Mouse (Mus musculus) liver, embryonic 12.5 days (tissue): ENCODE results near the gene Ly9. TPM values are rescaled to one million over a fixed set of nuclear protein-coding genes. Genes with fewer than 3 reads are reported as not detected.

Experiments used
- ATAC-seq: fragments of 200-750 bp; cut with Nextera tagmentation; 2 replicates; pipeline ENCODE4 v1.8.0; 2017; ENCODE audit warnings: moderate number of reproducible peaks, mild to moderate bottlenecking, moderate library complexity
- H3K27ac ChIP-seq: fragments of 300-500 bp; sonication (generic); 2 replicates; pipeline ENCODE4 v1.5.1; 2016; ENCODE audit warnings: mild to moderate bottlenecking
- H3K27me3 ChIP-seq: fragments of 300-500 bp; sonication (generic); replicated peaks from 2 replicates; pipeline ENCODE4 v1.6.1; 2016; ENCODE audit warnings: mild to moderate bottlenecking, moderate library complexity
- H3K36me3 ChIP-seq: fragments of 300-500 bp; sonication (generic); 2 replicates; pipeline ENCODE4 v1.6.1; 2016; ENCODE audit warnings: mild to moderate bottlenecking, moderate library complexity
- H3K4me1 ChIP-seq: fragments of 300-500 bp; sonication (generic); 2 replicates; pipeline ENCODE4 v1.6.1; 2016
- H3K4me2 ChIP-seq: fragments of 300-500 bp; sonication (generic); 2 replicates; pipeline ENCODE4 v1.6.1; 2016; ENCODE audit warnings: mild to moderate bottlenecking, moderate library complexity
- H3K4me3 ChIP-seq: fragments of 300-500 bp; sonication (generic); 2 replicates; pipeline ENCODE4 v1.5.1; 2016; ENCODE audit warnings: mild to moderate bottlenecking, moderate library complexity
- H3K9ac ChIP-seq: fragments of 300-500 bp; sonication (generic); 2 replicates; pipeline ENCODE4 v1.6.1; 2016; ENCODE audit warnings: mild to moderate bottlenecking, moderate library complexity
- H3K9me3 ChIP-seq: fragments of 300-500 bp; sonication (generic); replicated peaks from 2 replicates; pipeline ENCODE4 v1.6.1; 2016; ENCODE audit warnings: mild to moderate bottlenecking, moderate library complexity
- WGBS: fragments of 180-500 bp; shearing (Covaris S2); methylation state at CpG from one replicate; pipeline ENCODE4 v1.1.7; 2016; ENCODE audit not compliant: insufficient replicate concordance; 5-methylcytosine and 5-hydroxymethylcytosine counted together
- polyA plus RNA-seq: library from polyadenylated mRNA; unstranded; fragments of >200 nt; fragmentation: Nextera tagmentation; extraction: Ambion mirVana; gene quantifications from 2 replicates; pipeline ENCODE4 v1.2.1, GENCODE M21; 2016

Gene Ly9
- polyA plus RNA-seq, 1 experiment from 2014 or later = 0.41 TPM

- Histone ChIP-seq H3K27me3 (no peaks in the 10 kb centered on the region), H3K9me3 (no peaks in the 10 kb centered on the region), H3K4me3 (no peak overlapping the region), H3K9ac (no peak overlapping the region), H3K27ac (no peak overlapping the region), H3K36me3 (no peaks in the 10 kb centered on the region), H3K4me2 (no peak overlapping the region), H3K4me1 (no peaks in the 10 kb centered on the region)
- ATAC-seq = no peak
- WGBS = 63% methylated on average over 7 of the region's 7 CpGs
Observed at GRCm38 (mm10) chr1:171577168-171577567, 30.0 kb downstream of the Ly9 start.

- no peak for ATAC-seq
- H3K4me3 ChIP-seq = no peak overlapping the region
Observed at GRCm38 (mm10) chr1:171568436-171568835, 38.8 kb downstream of the Ly9 start.

GRCm38 (mm10) chr1:171566777-171567176, 40.4 kb downstream of the Ly9 start:
- no peaks in the 10 kb centered on the region for H3K9me3 ChIP-seq
- H3K27ac ChIP-seq = no peak overlapping the region
- 19% methylated on average over 8 of the region's 8 CpGs for WGBS
- no peak for ATAC-seq
- no peaks in the 10 kb centered on the region for H3K27me3 ChIP-seq
- peaks cover 9% of the 10 kb centered on the region for H3K4me1 ChIP-seq
- H3K4me3 ChIP-seq = no peak overlapping the region
- H3K4me2 ChIP-seq = no peak overlapping the region
- no peak overlapping the region for H3K9ac ChIP-seq
- no peaks in the 10 kb centered on the region for H3K36me3 ChIP-seq

More at GRCm38 (mm10) chr1:171568436-171568835, 38.8 kb downstream of the Ly9 start:
- Histone ChIP-seq H3K27me3 (no peaks in the 10 kb centered on the region), H3K9me3 (no peaks in the 10 kb centered on the region), H3K36me3 (no peaks in the 10 kb centered on the region), H3K4me1 (peaks cover 9% of the 10 kb centered on the region), H3K27ac (no peak overlapping the region), H3K9ac (no peak overlapping the region), H3K4me2 (no peak overlapping the region)
- WGBS = 66% methylated on average over 2 of the region's 2 CpGs

DNA sequence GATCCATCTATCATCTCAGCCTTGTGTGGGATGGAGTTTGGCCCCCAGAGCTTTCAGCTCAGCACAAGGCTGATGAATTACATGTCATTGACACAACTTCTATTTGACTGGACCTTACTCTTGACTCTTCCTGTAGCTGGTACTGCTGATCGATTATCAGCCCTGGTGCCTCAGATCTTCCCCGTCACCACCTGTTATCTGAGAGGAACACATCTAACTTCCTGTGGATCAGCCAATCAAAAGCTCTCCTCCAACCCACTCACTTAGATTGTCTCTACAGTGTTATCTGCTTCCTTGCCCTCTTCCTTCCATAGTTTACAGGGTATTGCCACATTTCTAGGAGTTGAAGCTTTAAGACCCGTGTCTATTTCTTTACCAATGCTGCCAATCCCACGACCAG, 41.3 kb downstream of the Ly9 start:
- H3K4me2 ChIP-seq = no peak overlapping the region
- 9% methylated on average over 4 of the region's 4 CpGs for WGBS
- ATAC-seq = 0 out of 2 replicates have a peak, but pooled peaks have one; percentile 25

GRCm38 (mm10) chr1:171564247-171564646, 43.0 kb downstream of the Ly9 start:
- H3K4me3 ChIP-seq = no peak overlapping the region
- peaks cover 17% of the 10 kb centered on the region for H3K4me1 ChIP-seq
- no peak overlapping the region for H3K27ac ChIP-seq
- no peaks in the 10 kb centered on the region for H3K9me3 ChIP-seq
- ATAC-seq = 0 out of 2 replicates have a peak, but pooled peaks have one; percentile 55
- H3K36me3 ChIP-seq = no peaks in the 10 kb centered on the region
- WGBS = 54% methylated on average over 3 of the region's 3 CpGs
- H3K9ac ChIP-seq = no peak overlapping the region
- no peak overlapping the region for H3K4me2 ChIP-seq
- H3K27me3 ChIP-seq = no peaks in the 10 kb centered on the region

More for the DNA sequence above, 41.3 kb downstream of the Ly9 start:
- H3K27ac ChIP-seq = no peak overlapping the region
- H3K9me3 ChIP-seq = no peaks in the 10 kb centered on the region
- H3K4me3 ChIP-seq = no peak overlapping the region
- no peaks in the 10 kb centered on the region for H3K36me3 ChIP-seq
- peaks cover 9% of the 10 kb centered on the region for H3K4me1 ChIP-seq
- no peaks in the 10 kb centered on the region for H3K27me3 ChIP-seq
- no peak overlapping the region for H3K9ac ChIP-seq

DNA sequence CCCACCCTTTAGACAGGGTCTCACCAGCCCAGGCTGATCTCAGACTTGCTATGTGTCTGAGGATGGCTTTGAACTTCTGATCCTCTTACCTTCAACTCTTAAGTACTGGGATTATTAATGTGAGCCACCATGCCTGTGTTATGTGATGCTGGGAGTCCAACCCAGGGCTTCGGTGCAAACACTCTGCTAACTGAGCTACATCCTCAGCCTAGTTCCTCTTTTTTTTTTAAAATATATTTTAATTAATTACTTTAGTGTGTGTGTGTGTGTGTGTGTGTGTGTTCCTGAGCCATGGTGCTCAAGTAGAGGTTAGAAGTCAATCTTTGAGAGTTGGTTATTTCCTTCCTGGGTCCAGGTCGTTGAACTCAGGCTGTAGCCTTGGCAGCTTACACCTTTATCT, 44.2 kb downstream of the Ly9 start:
- Histone ChIP-seq H3K4me2 (no peak overlapping the region), H3K9ac (no peak overlapping the region), H3K36me3 (no peaks in the 10 kb centered on the region), H3K4me1 (peaks cover 17% of the 10 kb centered on the region), H3K9me3 (no peaks in the 10 kb centered on the region), H3K4me3 (no peak overlapping the region), H3K27ac (no peak overlapping the region), H3K27me3 (no peaks in the 10 kb centered on the region)
- WGBS = 36% methylated on average over 2 of the region's 2 CpGs
- ATAC-seq = no peak

DNA sequence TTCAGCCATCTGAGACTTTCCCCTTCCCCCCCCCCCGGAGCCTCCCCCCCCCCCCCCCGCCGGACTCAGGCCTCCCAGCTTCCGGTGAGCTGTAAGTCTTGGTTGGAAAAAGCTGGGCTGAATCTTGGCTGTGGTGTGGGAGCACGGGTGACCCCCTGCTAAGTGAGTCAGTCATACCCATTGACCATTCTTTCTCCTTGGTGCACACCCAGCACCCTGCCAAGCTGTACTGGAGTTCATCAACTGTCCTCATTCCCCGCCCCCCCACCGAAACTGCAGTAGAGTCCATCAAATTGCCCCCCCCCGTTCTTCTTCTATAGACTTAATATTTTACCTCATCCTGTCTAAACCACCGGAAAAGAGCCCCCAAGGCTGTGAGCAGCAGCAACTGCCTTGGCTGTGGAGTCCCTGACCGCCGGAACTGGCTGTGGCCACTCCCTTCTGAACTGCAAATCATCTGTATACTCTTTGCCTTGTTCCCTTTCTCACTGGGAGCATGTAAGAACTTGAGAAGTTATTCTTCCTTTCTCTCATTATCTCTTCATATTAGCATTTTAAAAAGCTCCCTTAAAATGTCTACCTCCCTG, 45.5 kb downstream of the Ly9 start:
- Histone ChIP-seq H3K4me3 (peak overlapping the region; percentile 9; the same call in 1 of the 2 replicates), H3K36me3 (no peaks in the 10 kb centered on the region), H3K27me3 (no peaks in the 10 kb centered on the region), H3K4me2 (peak overlapping the region; percentile 43), H3K27ac (peak overlapping the region; percentile 62; the same call in 1 of the 2 replicates), H3K9me3 (no peaks in the 10 kb centered on the region), H3K9ac (no peak overlapping the region), H3K4me1 (peaks cover 17% of the 10 kb centered on the region)
- no peak for ATAC-seq
- 20% methylated on average over 8 of the region's 11 CpGs for WGBS

DNA sequence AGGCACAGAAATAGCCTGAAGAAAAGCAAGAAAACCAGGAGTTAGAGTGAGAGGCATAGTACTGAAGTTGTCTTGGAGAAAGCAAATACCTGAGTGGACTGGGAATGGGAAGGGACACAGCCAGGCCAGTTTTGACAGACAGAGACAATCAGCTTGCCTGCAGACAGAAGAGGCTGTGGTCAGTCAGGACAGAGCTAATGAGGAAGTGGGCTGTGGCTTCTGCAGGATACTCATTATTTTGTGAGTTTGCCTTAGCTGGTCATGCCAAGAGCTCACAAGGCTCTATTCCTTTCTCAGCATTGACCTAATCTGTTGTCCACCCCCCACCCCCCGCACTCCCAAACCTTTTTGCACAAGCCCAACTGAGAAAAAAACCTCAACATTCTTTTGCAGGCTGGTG, 46.0 kb downstream of the Ly9 start:
- no peaks in the 10 kb centered on the region for H3K27me3 ChIP-seq
- no peaks in the 10 kb centered on the region for H3K9me3 ChIP-seq
- 13% methylated on average over 1 of the region's 1 CpGs for WGBS
- peak overlapping the region; percentile 43; the same call in 1 of the 2 replicates for H3K4me2 ChIP-seq
- peak; percentile 23; the same call in 1 of the 2 replicates for ATAC-seq
- peak overlapping the region; percentile 62; the same call in 1 of the 2 replicates for H3K27ac ChIP-seq
- H3K4me1 ChIP-seq = peaks cover 12% of the 10 kb centered on the region
- no peaks in the 10 kb centered on the region for H3K36me3 ChIP-seq
- H3K9ac ChIP-seq = no peak overlapping the region
- no peak overlapping the region for H3K4me3 ChIP-seq

DNA sequence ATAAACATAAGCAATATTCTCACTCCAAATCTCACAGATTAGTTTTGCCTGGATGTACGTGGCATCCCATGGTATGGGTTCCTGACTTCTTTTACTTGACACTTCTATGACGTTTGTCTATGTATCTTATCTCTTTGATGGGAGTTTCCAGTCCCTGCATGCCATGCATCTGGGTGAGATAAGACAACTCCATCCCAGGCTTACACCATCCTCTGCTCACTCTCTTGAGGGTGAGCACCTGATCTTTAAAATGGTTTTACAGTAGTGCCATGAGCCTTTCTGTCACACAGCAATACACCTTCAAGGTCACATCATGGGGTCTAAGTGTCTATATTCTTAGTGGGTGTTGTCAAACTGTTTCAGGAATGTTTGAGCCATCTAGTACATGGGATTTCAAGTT, 46.9 kb downstream of the Ly9 start:
- no peak overlapping the region for H3K9ac ChIP-seq
- 21% methylated on average over 2 of the region's 2 CpGs for WGBS
- no peaks in the 10 kb centered on the region for H3K36me3 ChIP-seq
- H3K27me3 ChIP-seq = no peaks in the 10 kb centered on the region
- H3K4me3 ChIP-seq = no peak overlapping the region
- no peaks in the 10 kb centered on the region for H3K9me3 ChIP-seq
- peaks cover 8% of the 10 kb centered on the region; the same call in 1 of the 2 replicates for H3K4me1 ChIP-seq
- no peak for ATAC-seq
- H3K27ac ChIP-seq = no peak overlapping the region
- no peak overlapping the region for H3K4me2 ChIP-seq

GRCm38 (mm10) chr1:171558898-171559297, 48.3 kb downstream of the Ly9 start, which contains the start of gene Cd244a:
TSS of gene Cd244a (plus strand) at chr1:171559193.
- Histone ChIP-seq H3K9me3 (no peaks in the 10 kb centered on the region), H3K36me3 (no peaks in the 10 kb centered on the region), H3K27me3 (no peaks in the 10 kb centered on the region), H3K27ac (no peak within 1 kb of the TSS), H3K9ac (no peak within 1 kb of the TSS), H3K4me3 (no peak within 1 kb of the TSS), H3K4me1 (peaks cover 8% of the 10 kb centered on the region; the same call in 1 of the 2 replicates), H3K4me2 (no peak within 1 kb of the TSS)
- WGBS = 29% methylated on average over 4 of the region's 4 CpGs
- no peak for ATAC-seq

DNA sequence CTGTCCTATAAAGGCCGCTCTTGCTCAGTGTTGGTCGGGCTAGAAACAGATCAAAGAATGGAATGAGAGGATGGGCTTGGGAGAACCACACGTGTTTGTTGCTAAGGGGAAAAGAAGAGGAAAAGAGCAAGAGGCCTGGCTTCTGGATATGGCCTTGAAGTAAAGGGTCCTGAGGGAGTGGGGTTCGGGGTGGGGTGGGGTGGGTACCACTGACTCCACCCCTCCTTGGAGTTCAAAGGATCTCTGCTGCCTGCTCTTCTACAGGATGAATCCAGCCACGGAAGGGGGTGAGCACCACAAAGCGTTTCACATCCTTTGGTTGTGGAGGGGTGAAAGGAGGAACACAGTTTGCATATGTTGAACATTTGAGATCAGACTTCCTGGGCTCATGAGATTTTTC, 48.8 kb downstream of the Ly9 start:
- Histone ChIP-seq H3K27me3 (no peaks in the 10 kb centered on the region), H3K4me3 (no peak overlapping the region), H3K9ac (no peak overlapping the region), H3K36me3 (no peaks in the 10 kb centered on the region), H3K9me3 (no peaks in the 10 kb centered on the region), H3K27ac (no peak overlapping the region), H3K4me2 (no peak overlapping the region), H3K4me1 (peaks cover 8% of the 10 kb centered on the region; the same call in 1 of the 2 replicates)
- WGBS = 41% methylated on average over 6 of the region's 6 CpGs
- ATAC-seq = no peak

- Histone ChIP-seq H3K4me1 (peaks cover 8% of the 10 kb centered on the region; the same call in 1 of the 2 replicates), H3K4me2 (no peak overlapping the region), H3K36me3 (no peaks in the 10 kb centered on the region), H3K9ac (no peak overlapping the region), H3K27me3 (no peaks in the 10 kb centered on the region), H3K9me3 (no peaks in the 10 kb centered on the region), H3K27ac (no peak overlapping the region), H3K4me3 (no peak overlapping the region)
- 58% methylated on average over 2 of the region's 2 CpGs for WGBS
- ATAC-seq = no peak
Observed at GRCm38 (mm10) chr1:171556366-171556765, 50.8 kb downstream of the Ly9 start.
